Mouse (Mus musculus) A20 (cell line): ENCODE measurements at regions not wholly inside any gene's neighbourhood (a gene's known extent, or its start where the extent isn't known, plus 50 kb on each side); places are given as distances from the start of the nearest gene placed in this dataset.

Source experiments
- DNase-seq: peaks from one replicate; pipeline ENCODE4 v3.0.0-alpha.2; 2011; ENCODE audit warnings: low read depth, low spot score

DNA sequence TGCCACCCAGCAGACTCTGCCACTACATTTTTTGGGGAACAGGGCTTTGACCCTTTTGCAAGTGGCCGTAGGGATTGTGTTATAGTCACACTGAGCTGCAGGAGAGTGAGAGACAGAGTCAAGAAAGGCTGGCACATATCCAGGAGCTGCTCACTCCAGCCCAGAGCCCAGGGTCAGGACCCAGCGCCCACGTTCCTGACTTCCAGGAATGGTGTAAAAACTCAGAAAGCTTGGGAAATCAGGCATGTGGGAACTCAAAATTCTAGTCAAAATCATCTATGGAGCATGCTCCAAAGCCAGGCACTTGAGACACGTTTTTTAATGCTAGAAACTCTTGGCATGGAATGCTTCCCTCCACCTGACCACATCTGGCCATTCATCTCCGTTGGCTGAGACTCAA lies 146.7 kb upstream of the Runx1 start:
- DNase-seq, result no peak

DNA sequence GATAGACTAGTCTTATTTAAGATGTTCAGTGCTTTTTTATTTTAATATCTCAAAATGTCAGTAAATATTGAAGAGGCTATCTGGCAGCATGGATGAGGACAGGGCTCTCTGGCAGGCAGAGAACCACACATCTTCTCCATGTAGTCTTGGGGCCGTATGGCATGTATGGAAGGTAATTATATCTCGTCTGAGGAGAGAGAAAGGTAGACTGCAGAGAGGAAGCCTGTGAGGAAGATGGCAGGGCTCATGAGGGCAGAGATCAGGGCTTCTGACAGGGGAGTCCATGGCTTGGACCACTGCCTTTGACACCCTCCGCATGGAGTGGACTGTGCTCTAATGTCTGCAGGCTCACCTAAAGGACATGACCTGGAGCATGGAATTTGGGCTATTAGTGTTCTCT lies 146.0 kb upstream of the Runx1 start:
- no peak for DNase-seq

DNA sequence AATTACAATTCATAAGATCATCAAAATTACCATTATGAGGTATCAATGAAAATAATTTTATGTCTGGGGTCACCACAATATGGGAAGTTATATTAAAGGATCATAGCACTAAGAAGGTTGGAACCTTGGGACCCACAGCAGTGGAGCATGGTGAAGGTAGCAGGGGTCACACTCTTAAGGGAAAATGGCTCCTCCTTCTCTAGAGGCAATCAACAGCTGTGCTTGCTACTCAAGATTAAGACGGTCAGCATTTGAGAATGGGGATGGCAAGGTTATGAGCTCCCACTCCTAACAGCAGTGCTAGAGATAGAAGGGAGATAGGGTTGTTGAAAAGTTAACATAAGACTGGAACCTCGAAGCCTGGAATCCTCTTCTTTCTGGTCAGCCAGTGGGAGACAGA lies 144.6 kb upstream of the Runx1 start:
- DNase-seq, result no peak

DNA sequence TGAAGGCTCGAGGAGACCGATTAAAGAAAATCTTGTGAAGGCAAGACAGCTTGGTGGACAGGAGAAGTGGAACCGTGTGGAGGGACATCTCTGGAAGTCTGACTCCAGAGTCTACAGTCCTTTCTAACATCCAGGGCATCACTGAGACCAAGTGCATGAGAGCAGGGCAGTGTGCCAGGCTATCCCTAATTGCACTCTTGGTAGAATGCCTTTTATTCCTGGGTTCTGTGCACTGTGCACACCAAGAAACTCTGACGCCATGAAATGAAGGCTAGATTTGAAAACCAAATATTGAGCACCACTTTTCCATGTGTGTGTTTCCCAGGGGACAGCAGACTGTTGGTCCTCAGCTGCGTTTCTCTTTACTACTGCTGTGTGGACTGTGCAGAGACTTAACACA lies 143.1 kb upstream of the Runx1 start:
- DNase-seq, result no peak

DNA sequence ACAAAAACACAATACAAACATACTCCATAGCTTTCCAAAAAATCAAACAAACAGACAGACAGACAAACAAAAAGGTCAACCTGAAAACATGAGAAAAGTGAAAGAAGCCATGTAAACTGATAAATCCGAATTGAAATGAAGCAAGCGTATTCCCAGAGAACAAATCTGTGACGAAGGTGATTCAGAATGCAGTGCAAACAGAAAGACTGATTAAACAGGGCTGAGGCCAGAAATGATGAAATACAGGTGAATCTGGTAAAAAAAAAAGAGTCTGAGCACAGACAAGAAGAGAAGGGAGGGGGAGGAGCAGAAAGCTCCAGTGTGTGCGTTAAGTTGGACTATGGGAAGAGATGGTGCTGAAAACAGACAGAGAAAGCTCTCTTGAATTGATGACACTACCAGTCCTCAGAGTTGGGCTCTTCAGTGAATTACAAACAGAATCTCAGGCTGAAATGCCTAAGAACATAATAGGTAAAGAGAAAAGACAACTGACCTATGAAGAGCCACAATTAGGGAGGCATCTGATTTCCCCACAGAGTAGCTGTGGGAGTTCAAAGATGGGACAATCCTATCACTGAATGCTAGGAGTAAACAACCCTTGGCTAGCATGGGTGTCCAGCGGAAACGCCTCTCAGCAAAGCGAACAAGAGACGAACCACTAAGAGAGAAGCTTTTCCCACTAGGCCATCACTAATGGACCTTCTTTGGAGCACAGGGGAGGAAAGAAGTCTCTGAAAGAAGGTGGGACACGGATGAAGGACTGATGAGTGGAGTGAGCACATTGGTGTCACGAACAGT lies 140.3 kb upstream of the Runx1 start:
- DNase-seq, result no peak

DNA sequence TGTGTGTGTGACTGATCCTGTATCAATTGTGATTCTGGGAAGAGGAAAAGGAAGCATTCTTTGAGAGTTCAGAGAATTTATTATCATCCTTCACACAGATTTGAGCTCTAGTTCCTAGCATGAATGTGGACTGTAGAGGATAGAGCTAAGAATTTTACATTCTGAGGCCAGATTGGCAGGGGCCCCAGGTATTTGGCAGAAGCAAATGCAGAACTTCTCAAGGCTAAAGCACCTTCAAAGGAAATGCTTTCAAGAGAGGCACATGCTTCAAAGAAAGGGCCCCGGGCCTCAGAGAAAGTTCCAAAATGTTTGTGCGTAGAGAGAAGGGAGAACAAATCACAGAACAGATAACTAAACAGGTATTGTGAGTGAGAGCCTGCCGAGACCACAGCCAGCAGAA lies 139.7 kb upstream of the Runx1 start:
- DNase-seq, result no peak

DNA sequence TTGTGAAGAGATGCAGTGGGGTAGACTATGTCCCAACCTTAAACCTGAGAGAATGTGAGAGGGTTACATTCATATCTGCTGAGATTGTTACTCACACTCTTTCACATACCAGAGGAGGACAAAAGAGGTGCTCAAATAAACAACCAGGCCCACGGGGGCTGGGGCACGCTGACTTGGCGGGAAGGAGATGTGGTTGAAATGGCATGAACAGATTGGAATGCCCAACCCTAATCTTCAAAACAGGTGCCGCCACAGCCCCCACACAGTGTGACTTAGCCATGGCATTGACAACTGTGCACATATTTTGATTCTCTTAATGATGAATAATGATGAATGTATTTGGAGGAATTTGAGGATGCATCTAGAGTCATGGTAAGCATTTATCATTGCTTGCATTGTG lies 137.6 kb upstream of the Runx1 start:
- no peak for DNase-seq

DNA sequence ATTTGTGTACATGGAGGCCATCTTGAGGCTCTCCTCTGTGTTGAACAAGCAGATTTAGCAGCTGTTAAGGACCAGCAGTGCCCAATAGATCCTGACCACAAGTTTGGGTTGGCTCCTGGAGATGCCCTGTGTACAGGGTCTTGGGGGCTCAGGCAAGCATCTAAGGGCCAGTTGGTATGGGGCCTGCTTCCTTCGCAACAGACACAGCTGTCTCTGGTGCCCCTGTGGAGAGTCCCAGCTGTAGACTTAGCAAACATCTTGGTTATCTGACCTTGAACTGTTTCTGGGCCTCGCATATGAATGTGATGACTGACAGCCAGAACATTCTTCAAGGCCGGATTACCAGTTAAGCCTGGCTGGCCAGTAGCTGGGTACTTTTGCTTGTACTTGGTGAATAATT lies 135.4 kb upstream of the Runx1 start:
- DNase-seq, result no peak

DNA sequence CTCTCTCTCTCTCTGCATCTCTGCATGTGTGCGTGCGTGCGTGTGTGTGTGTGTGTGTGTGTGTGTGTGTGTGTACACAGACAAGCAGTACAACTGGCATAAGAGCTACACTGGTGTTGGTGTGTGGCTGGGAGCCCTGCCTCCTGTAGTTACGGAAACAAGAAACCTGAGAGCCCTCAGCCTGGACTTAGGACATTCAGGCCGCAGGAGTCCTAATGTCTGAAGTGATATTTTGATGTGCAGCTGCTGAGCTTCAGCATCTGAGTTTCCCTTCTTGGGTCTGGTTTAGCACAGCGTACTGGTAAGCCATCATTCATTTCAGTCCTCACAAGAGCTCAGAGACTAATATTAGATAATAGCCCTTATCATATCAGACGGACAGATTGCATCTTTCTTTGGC lies 134.8 kb upstream of the Runx1 start:
- DNase-seq, result no peak

DNA sequence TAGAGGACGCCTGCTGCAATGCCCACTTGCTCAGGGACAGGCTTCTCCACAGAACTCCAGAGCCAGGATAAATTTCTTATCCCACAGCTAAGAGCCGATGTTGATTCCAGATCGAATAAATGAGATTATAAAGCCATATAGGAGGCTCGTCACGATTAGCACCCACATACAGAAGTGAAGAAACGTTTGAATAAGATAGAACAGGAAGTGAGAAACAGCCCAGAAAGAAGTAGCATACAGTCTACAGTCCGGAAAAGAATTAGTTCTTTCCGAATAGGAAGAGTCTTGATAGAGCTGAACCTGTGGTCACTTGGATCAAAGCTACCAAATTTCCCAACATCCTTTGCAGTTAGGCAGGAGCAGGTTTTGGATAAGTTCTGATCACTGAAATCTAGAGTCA lies 133.0 kb upstream of the Runx1 start:
- DNase-seq, result no peak

DNA sequence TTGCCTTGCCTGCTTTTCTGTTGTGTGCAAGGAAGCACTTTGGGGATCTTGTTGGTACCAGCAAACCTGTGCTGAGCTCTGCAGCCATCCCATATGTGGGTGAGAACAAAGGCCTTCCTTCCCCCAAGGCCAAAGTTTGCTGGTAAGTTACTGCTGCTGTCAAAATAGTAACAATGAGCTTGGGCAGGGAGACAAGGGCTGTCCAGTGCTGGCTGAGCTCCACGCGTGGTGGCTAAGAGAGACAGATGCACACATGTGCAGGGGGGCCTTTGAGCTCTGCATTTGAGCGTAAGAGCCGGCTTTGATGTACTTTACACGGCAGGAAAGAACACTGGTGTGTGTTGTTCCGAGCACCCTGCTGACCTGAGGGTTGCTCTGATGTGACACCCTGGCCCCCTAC lies 132.2 kb upstream of the Runx1 start:
- no peak for DNase-seq

DNA sequence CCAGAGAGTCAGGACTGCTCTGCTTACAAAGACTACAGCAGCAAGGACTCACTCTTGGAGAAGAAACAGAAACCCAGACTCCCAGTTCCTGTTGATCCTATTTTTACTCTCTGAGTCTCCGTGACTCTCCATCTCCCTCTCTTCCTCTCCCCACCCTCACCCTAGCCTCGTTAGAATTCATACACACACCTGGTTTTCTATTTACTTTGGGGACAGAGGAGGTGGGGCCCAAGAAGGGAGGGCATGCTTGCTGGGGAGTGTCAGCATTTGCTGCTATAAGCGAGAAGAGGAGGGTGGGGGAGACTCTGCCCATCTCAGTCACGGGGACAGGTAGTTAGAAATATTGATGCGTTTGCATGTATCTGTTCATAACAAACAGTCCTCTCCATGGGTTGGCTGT lies 129.6 kb upstream of the Runx1 start:
- DNase-seq, result no peak

DNA sequence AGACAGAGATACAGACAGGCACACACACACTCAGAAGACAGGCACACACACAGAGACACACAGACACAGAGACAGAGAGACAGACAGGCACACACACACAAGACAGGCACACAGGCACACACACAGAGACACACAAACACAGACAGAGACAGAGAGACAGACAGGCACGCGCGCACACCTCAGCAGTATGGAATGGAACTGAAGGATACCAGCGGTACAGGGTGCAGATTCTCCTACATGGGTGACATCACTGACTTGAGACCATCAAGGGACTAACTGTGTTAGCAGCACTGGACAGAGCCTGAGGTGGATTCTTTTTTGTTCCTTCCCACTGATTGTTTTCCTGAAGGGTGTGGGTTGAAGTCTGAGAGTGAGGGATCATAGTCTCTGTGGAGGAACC lies 129.1 kb upstream of the Runx1 start:
- DNase-seq, result no peak

DNA sequence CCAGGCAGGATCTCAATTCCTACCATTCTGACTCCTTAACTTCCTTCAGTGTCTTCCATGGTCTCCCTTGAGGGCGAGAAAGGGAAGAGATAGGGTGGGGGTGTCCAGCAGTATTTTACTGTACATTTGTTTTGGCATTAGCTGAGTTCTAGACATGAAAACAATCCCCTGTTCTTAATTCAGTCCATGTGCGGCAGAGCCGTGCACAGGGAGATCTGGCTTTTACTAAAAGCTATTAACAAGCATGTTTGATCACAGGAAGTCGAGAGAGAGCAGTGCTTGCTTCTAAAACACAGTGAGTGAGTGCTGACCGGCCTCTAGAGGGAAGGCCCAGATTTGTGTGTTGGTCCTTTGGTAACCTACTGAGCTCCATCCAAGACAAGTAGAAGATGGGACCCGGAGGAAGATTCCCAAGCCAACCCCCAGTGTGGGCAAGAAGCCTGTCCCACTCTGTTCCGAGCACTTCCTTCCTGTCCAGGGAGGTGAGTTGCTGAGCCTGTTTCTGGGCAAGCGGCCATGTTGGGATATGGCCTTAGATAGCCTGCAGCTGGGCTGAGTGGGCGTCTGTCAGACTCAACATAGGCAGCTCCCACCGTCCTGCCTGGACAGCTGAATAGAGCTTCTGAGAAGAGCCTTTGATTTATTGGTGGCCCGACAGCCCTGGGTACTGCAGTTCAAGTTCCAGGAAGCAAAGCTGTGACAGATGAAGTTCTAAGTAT lies 128.1 kb upstream of the Runx1 start:
- no peak for DNase-seq

DNA sequence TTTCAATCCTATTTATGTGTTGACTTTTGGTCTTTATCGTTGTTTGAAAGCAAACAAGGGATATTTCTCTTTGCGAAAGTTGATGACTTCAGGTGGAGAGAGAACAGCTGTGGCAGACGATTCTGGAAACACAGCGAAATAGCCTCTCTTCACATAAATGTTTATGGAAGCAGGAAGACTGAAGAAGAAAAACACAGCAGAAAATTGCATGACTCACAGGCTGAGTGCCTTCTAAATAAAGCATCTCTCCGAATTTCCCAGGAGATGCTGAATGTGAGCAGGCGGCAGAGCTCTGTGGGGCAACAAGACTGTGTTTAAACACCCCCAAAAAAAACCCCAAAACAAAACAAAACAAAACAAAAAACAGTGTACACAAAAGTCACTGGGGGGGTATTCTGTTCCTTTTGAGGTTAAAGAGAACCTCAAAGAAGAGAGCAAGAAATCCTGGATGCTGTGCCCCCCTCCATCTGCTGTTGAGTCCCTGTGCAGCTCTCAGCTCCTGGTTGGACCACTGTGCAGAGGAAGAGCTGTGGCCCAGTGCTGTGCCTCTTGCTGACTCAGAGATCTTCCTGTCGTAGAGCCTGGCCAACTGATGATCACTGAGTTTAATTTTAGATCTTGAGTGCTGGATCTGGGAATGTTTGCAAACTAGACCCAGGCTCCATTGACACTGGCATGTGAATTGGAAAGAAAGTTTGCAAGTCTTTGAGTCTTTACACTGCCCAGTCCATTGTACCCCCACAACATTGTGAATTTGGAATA lies 126.6 kb upstream of the Runx1 start:
- DNase-seq, result no peak

DNA sequence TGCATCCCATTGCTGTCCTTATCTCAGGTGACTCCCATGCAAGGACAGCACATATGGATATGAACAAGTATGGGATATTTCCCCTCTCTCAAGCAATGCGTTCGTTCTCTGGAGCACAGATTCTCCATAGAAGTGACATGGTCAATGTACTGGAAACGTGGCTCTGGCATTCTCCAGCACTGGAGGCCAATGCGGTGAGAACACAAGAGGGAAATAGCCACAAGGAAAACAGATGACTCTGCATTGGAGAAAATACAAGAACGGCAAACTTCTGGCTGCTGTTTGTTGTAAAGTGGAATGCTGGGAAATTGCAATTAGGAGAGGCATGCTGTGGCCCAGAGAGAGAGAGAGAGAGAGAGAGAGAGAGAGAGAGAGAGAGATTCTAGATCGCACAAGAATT lies 125.6 kb upstream of the Runx1 start:
- no peak for DNase-seq

DNA sequence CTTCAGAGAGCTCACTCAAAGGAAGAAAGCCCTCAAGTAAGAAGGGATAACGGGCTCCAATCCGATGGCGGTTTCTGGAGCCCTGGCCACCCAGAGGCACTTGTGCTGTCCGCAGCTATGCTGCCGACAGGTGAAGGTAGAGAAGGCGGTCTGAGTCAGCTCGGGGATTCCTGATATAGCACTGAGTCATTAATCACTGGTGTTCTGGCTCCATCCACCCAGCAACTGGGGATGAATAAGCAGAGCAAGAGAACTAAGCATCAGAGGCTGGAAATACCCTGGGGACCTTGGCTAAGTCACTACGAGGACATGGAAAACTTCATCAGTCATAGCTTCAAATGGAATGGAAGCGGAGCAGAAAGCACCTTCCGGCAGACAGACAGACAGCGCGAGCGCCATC lies 122.5 kb upstream of the Runx1 start:
- no peak for DNase-seq

DNA sequence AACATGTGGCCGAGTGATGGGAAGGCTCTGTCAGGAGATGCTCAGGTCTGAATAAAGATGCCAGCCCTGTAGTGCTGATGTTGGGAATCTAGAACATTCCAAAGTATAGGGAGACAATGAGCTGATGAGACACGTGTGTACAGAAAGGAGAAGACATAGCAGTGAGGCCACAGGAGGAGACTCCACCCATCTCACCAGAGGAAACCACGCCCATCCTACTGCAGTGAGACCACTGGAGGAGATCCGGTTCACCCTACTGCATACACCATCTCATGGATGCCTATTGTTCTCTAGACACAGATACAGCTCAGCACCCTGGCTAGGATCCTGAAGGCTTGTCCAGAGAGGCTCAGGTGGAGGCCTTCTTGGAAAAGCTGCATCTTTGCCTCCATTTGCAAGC lies 120.6 kb upstream of the Runx1 start:
- no peak for DNase-seq

DNA sequence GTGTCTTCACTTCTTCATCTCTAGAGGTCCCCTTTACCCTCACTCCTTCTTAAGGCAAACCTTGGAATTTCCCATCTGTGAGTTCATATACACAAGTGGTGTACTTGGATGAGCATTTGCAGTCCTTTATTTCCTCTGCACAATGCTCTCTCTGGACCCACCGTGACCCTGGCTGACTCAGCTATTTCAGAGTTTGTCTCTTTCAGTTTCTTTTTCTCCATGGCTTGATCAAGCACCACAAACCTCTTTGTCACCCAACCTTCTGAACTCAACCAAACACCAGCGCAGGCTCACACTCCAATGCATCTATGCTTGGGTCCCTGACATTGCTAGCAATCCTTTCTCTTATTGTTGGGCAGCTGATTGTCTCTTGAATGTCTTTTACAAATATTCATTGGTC lies 118.0 kb upstream of the Runx1 start:
- DNase-seq, result no peak

DNA sequence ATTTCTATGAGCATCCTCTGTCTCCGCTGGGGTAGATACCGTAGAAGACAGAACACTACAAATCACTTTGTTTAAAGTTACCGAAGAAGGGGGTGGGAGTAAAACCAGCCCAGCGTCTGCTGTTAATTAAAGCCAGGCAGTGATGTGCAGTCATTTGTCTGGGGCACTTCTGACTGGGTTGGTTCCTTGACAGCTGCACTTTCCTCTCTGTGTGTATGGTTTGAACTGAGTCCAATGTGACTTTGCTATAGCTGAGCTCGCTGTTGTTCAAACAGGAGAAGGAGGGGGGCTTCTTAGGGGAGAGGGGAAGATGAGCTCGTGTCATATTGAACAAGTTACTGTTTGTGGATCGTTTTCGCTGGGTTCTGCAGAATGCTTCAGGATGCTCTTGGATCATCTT lies 113.7 kb upstream of the Runx1 start:
- DNase-seq, result no peak

DNA sequence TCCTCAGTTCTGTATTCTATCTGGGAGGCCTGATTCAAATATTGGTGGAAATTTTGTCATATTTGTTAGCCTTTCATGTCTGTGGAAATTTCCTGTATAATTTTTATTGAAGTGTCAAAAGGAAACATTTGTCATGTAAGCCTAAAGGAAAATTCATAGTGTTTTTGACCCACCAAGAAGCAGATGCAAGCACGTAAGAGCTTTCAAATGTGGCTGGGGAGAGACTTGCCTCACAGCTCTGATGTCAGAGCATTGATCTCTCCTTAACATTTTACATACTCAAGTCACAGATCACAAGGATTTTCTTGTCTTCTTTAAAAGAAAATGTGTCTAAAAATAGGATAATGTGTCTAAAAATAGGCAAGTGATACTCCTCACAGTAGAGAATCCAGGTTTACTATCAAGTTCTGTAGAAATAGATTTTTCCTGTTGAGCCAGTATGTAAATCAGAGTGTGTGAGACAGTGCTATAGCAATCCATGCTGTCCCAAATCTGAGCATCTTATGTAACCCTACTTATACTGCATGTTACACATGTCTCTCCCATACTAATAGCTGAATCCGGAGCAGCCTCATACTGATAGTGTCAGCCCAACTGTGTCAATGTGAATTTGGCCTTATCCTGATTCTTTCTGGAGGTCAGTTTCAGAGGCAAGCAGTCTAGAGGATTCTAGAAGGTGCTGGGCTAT lies 110.0 kb upstream of the Runx1 start:
- DNase-seq, result no peak

DNA sequence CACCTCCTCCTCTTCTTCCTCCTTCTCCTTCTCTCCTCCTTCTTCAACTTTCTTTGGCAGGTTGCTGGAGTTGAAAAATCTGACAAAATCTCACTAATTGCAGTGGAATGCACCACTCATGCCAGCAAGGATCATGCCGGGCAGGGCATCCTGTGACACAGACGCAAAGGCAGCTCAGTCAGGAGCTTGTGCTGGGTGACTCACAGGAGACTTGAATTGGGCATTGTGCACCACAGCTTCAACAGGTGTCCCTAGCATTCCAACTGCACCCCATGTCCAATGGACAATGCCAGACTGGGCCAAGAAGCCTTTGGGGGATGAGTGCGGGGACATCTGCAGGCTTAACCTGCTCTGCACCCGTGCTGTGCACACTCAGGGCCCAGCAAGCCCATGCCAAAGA lies 104.2 kb upstream of the Runx1 start:
- DNase-seq, result no peak
